Mouse (Mus musculus): Measurements from ENCODE around the gene Galp. TPM values are rescaled to one million over a fixed set of nuclear protein-coding genes. Genes with fewer than 3 reads are reported as not detected.
"Not testable (repeated sequence)": the region's sequence is repeated elsewhere in the genome, so short reads cannot be mapped to it uniquely, and the experiment has no call there.

The Galp gene
- total RNA-seq, 2 experiments from 2014 or later: not detected

- DNase-seq (ENCODE audit: low spot score in 2 of 2): no peak
Observed at GRCm38 (mm10) chr7:6254451-6254850, 57.6 kb downstream of the Galp start.

- no peak for DNase-seq (ENCODE audit: low spot score in 2 of 2)
Observed at GRCm38 (mm10) chr7:6257386-6257785, 60.5 kb downstream of the Galp start.

GRCm38 (mm10) chr7:6258232-6259220, 61.6 kb downstream of the Galp start:
- DNase-seq (ENCODE audit: low spot score in 2 of 2): no peak

- DNase-seq (ENCODE audit: low spot score in 2 of 2): not testable (repeated sequence)
Observed at GRCm38 (mm10) chr7:6260004-6260403, 63.1 kb downstream of the Galp start.

- no peak for DNase-seq (ENCODE audit: low spot score in 2 of 2)
Observed at GRCm38 (mm10) chr7:6262120-6262519, 65.2 kb downstream of the Galp start.

GRCm38 (mm10) chr7:6262984-6263383, 66.1 kb downstream of the Galp start:
- DNase-seq (ENCODE audit: low spot score in 2 of 2): no peak

- no peak for DNase-seq (ENCODE audit: low spot score in 2 of 2)
Observed at GRCm38 (mm10) chr7:6265695-6266094, 68.8 kb downstream of the Galp start.

Other genes starting within 250 kb of the Galp start
- not detected for gene Vmn1r65, start 186.1 kb upstream of the Galp start, total RNA-seq (2021)
- not detected for gene Nlrp4c, start 151.9 kb upstream of the Galp start, total RNA-seq (2021)
- gene Zfp787, start 41.1 kb upstream of the Galp start, total RNA-seq (2021): 10 to 100 TPM; 27.5 to 28.5 TPM
- gene Zfp444, start 24.9 kb upstream of the Galp start, total RNA-seq (2021): 10 to 100 TPM; 45.8 to 61.9 TPM
- gene Zscan5b, start 25.2 kb downstream of the Galp start, total RNA-seq (2021): not detected
- not detected for gene Epp13, start 55.6 kb downstream of the Galp start, total RNA-seq (2021)
- 10 to 100 TPM; 17.0 to 19.5 TPM for gene Zfp667, start 89.5 kb downstream of the Galp start, total RNA-seq (2021)
- gene Zfp583, start 134.2 kb downstream of the Galp start, total RNA-seq (2021): 10 to 100 TPM in 1 of 2 experiments, 1 to 10 TPM in 1; 9.8 to 10.1 TPM
- gene Gm3854, start 146.7 kb downstream of the Galp start, total RNA-seq (2021): 1 to 10 TPM; 6.2 to 6.3 TPM
- 1 to 10 TPM; 4.8 to 6.9 TPM for gene Zfp78, start 166.2 kb downstream of the Galp start, total RNA-seq (2021)
- gene Zfp28, start 186.2 kb downstream of the Galp start, total RNA-seq (2021): 1 to 10 TPM; 7.5 to 8.6 TPM
- 10 to 100 TPM; 20.3 to 21.6 TPM for gene Smim17, start 201.6 kb downstream of the Galp start, total RNA-seq (2021)
- gene Gm20715, start 213.2 kb downstream of the Galp start, total RNA-seq (2021): under 1 TPM; 0.42 to 0.61 TPM
- gene Olfr1344, start 241.6 kb downstream of the Galp start, total RNA-seq (2021): 1 to 10 TPM; 1.5 to 1.7 TPM

All from layer of hippocampus, adult 18-20 months (tissue).